Mouse (Mus musculus) erythroblast, embryonic 14.5 days (primary cell): Measurements from ENCODE around the gene Zc3h18.

Experiments
- GATA1 ChIP-seq: IDR thresholded peaks from 2 replicates; pipeline ENCODE4 v1.6.1; 2012; ENCODE audit warnings: low read length, inconsistent platforms, mixed read lengths
- TAL1 ChIP-seq: IDR thresholded peaks from 3 replicates; pipeline ENCODE4 v1.6.1; 2012; ENCODE audit warnings: low read length, inconsistent platforms, mixed read lengths

GRCm38 (mm10) chr8:122437708-122438331, 61.4 kb downstream of the Zc3h18 start:
- no peak for TF ChIP-seq GATA1
- TF ChIP-seq TAL1 = no peak
